Mouse (Mus musculus) left cerebral cortex, adult 18-20 months (tissue): ENCODE measurements around the gene Rnps1. TPM values are rescaled to one million over a fixed set of nuclear protein-coding genes. Genes with fewer than 3 reads are reported as not detected.
A peak's percentile ranks its signal among the peaks of the same experiment; 100 is the strongest.
"Not testable (repeated sequence)": the region's sequence is repeated elsewhere in the genome, so short reads cannot be mapped to it uniquely, and the experiment has no call there.

Experiments used
- DNase-seq, 2 experiments: peaks; one replicate each; pipeline ENCODE4 v3.0.0; 2021 to 2022; ENCODE audit warnings: low spot score in 2 of 2, mixed read lengths in 1 of 2
- long read RNA-seq, 2 experiments: library from polyadenylated mRNA; stranded (forward); transcript quantifications; one replicate each; pipeline ENCODE4 v2.0.0; 2021
- total RNA-seq, 2 experiments: library from RNA; stranded (reverse); gene quantifications; 2 replicates each; pipeline ENCODE4 v1.2.3; 2021

Rnps1 gene
- 100 to 1,000 TPM; 129 to 133 TPM for total RNA-seq
- long read RNA-seq, experiment 1, transcript Rnps1-201 (8 exons, 1,816 nt): minor isoform, 27 of 245 reads
- long read RNA-seq, experiment 1, transcript Rnps1-207 (1 exons, 2,106 nt): minor isoform, 12 of 245 reads
- long read RNA-seq, experiment 1, transcript Rnps1-203 (9 exons, 1,920 nt): major isoform, 110 of 245 reads
- long read RNA-seq, experiment 1, transcript Rnps1-202 (7 exons, 1,646 nt): minor isoform, 12 of 245 reads
- long read RNA-seq, experiment 1, partial matches to known transcripts: 49 of 245 reads
- long read RNA-seq, experiment 1, other reads (novel, unspliced or antisense): 30 of 245 reads
- long read RNA-seq, experiment 2, transcript Rnps1-207 (1 exons, 2,106 nt): minor isoform, 7 of 156 reads
- long read RNA-seq, experiment 2, transcript Rnps1-202 (7 exons, 1,646 nt): minor isoform, 14 of 156 reads
- long read RNA-seq, experiment 2, transcript Rnps1-203 (9 exons, 1,920 nt): major isoform, 55 of 156 reads
- long read RNA-seq, experiment 2, transcript Rnps1-201 (8 exons, 1,816 nt): minor isoform, 12 of 156 reads
- long read RNA-seq, experiment 2, partial matches to known transcripts: 45 of 156 reads
- long read RNA-seq, experiment 2, other reads (novel, unspliced or antisense): 18 of 156 reads

GRCm38 (mm10) chr17:24414230-24414976, at the start of gene Rnps1:
Gene Rnps1, plus strand, starts transcription at chr17:24414565.
- DNase-seq: peak; percentile 91 to 94

DNA sequence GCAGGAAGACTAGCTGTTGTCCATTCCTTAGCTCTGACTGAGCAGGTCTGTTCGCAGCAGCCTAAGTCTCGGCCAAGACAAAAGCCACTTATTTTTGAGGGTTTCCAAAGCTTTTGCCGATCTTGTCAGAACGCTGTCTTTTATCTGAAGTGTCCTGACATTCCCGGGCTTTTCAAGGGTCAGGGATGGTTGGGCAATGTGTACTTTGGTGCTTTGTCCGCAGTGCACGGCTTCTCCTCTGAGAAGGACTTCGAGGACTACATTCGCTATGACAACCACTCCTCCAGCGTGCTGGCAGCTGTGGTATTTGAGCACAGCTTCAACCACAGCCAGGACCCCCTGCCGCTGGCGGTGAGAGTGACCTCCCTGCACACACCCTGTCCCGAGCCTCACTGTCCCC, 48.5 kb upstream of the Rnps1 start:
- no peak for DNase-seq

- no peak for DNase-seq
Observed at GRCm38 (mm10) chr17:24375094-24375712, 39.2 kb upstream of the Rnps1 start.

GRCm38 (mm10) chr17:24375886-24376285, 38.5 kb upstream of the Rnps1 start:
- DNase-seq: no peak

GRCm38 (mm10) chr17:24378496-24378895, 35.9 kb upstream of the Rnps1 start:
- DNase-seq: no peak

DNA sequence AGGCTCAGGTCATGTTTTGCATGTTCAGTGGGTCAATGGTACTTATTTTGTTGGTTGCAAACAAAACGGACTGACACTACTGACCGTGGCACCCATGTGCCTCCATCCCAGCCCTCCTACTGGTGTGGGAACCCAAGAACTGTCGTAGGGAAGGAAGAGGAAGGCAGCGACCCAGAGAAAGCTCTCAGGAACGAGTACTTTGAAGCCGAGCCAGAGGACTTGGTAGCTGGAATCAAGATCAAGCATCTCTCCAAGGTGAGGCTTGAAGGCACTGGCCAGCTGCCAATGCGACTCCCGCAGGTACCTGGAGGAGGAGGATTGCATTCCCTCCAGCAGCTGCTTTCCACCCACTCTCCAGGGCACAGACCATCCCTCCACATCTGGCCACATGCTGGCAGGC, 30.6 kb upstream of the Rnps1 start:
- no peak for DNase-seq

DNA sequence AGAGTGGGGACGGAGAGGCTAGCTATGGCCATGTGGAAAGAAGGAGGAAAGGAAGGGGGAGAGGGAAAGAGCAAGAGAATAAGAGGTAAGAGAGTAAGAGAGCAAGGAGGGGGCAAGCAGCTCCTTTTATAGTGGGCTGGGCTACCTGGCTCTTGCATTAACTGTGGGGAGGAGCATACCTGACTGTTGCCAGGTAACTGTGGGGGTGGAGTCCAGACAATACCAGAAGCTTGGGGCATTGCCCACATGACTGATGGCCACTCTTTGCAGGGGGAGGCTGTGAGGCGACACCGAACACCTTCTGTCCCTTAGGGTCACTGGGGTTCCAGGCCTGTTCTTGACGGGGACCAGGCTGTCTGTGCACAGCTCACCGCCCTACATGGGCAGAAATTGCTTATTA, 25.7 kb upstream of the Rnps1 start:
- DNase-seq: no peak

DNA sequence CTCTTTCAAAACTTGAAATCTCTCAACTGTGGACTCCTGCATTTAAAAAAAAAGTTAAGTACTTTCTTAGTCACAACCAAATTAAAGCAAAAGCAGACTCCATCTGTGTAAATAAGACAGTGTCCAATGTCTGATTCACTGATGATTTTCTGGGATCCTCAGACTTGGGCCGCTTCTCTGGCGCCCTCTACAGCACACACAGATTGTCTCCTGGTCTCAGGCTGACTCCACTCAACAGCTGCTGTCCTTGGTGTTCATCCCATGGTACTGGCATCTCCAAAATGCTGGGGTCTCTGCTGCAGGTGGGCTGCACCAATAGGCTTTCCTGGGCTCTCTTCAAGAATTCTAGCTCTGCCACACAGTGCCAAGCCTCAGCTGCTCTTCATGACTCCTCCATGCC, 24.5 kb upstream of the Rnps1 start:
- peak; percentile 56 to 59 for DNase-seq

DNA sequence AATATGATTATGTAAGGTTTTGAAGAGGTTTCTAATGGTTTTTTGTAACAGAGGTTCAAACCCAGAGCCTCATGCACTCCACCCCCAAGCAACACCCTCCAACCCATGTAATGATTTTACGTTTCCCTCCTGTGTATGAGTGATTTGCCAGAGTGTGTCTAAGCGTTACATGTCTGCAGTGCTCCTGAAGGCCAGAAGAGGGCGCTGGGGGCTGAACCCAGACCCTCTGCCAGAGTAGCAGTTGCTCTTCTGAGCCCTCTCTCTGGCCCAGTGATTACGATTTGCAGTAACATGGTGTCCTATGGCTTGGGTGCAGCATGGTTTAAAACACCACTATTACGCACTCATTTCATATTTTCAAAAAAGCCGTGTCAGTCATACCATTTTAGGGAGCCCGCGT, 23.2 kb upstream of the Rnps1 start:
- DNase-seq: peak in 1 of 2 experiments; percentile 22

DNA sequence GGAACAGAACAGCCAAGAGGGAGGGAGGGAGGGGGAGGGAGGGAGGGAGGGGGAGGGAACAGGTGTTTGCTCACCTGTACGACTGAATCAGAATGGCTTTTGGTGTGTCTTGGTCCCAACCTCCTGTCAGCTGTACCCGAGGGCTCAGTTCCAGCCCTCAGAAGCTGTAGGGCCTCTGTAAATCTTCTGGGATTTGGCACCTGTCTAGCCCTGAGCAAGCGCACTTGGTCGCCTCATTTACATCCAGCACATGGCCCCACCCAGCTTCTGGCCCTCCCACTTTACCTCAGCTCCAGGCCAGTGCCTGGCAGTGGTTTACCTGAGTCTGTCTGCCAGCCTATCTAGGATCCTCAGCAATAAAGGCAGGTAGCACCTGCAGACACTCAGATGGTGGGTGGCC, 20.8 kb upstream of the Rnps1 start:
- DNase-seq: no peak

GRCm38 (mm10) chr17:24394456-24394855, 19.9 kb upstream of the Rnps1 start:
- DNase-seq: no peak

- no peak for DNase-seq
Observed at GRCm38 (mm10) chr17:24402371-24402770, 12.0 kb upstream of the Rnps1 start.

DNA sequence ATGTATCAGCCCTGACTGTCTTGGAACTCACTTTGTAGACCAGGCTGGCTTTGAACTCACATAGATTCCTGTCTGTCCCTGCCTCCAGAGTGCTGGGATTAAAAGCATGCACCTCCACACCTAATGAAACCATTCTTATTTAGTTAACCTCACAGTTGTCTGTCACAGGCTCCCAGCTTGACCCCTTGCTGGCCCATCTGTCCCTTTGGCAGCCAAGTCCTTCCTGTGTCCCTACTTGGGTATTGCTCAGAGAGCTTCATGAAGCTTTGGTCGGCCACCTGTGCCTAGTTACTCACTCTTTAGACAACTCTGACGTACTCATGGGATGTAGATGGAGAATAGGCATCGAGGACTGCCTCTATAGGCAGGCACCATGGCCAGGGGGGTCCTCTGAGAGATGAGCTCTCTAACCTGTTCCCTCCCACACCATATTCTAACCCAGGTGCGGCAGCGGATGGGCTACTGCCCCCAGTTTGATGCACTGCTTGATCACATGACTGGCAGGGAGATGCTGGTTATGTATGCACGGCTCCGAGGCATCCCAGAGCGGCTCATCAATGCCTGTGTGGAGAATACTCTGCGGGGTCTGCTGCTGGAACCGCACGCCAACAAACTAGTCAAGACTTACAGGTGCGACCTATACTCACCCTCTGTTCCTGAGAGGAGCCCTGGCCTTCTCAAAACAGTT, 7.1 kb upstream of the Rnps1 start:
- DNase-seq: no peak

GRCm38 (mm10) chr17:24413557-24414211, 681 bp upstream of the Rnps1 start:
- no peak for DNase-seq

GRCm38 (mm10) chr17:24415011-24415410, 646 bp downstream of the Rnps1 start:
- no peak for DNase-seq

DNA sequence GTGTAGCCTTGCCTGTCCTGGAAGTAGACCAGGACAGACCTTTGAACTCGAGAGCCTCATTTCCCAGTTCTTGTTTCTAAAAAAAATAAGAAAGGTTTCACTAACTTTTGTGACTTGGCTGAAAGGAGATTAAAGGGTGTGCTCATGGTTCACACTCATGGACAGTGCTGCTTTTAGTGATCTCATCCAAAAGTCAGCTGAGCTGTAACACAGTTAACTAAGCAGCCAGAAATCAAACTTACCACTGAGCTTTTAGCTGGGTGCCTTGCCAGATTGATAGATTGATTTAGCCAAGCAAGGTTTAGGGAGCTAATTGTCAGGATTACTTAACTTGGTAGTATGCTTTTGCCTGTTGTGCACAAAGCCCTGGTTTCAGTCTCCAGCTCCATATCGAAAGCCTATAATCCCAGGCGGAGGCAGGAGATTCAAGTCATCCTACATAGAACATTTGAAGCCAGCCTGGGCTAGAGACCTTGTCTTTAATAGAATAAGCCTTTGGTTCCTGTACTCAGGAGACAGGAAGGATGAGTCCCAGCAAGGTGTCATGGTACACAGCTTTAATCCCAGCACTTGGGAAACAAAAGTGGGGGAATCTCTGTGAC, 1.8 kb downstream of the Rnps1 start:
- DNase-seq: no peak

GRCm38 (mm10) chr17:24423114-24423513, 8.7 kb downstream of the Rnps1 start:
- DNase-seq: no peak

DNA sequence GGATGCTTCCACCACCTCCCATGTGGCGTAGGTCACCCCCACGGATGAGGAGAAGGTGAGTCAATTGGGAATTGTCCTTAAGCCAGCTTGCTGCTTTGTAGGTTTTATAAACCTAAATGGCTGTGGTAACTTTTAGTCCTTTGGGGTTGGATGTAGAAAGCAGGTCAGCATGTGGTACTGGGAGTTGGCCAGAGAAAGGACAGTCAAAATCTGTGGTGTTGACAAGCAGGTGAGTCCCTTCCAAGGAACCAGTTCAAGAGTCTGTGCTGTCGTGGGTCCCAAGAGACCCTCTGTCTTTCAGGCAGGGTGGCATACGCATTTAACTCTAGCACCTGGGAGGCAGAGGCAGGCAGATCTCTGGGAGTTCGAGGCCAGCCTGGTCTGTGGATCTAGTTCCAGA, 10.1 kb downstream of the Rnps1 start:
- DNase-seq: no peak

DNA sequence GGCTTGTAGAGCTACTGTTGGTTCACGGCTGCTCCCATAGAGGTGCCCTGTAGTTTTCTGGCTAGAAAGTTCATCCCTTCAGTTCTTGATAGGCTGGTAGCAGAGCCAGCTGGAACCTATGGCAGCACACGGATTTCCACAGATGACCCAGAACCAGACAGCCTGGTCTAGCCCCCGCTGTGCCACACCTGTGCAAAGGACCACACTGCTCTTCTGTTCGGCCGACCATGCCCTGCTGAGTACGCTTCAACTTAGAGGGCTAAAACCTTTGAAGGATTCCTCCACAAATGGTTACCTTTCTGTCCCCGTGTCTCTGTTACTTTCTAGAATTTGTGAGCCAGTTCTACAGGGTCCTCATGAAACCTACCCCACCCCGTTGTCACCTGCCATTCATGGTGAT, 11.0 kb downstream of the Rnps1 start:
- DNase-seq: not testable (repeated sequence)

DNA sequence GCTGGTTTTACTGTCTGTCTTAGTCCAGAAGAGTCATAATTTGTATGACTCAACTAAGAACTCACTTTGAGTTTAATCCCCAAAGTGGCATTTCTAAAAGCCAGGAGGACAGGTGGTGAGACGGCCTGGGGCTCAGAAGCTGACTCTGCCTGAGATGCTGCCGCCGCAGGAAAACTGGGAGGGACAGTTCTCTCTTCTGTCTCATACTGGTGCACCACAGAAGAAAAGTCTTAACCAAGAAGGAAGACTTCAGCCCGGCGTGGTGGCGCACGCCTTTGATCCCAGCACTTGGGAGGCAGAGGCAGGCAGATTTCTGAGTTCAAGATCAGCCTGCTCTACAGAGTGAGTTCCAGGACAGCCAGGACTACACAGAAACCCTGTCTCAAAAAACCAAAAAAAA, 11.5 kb downstream of the Rnps1 start:
- DNase-seq: no peak
